Mouse (Mus musculus) cerebellum, adult 9-11 months (tissue): ENCODE measurements around the gene Fam186b.

Experiments
- DNase-seq: peaks from one replicate; pipeline ENCODE4 v3.0.0; 2022

The Fam186b gene

DNA sequence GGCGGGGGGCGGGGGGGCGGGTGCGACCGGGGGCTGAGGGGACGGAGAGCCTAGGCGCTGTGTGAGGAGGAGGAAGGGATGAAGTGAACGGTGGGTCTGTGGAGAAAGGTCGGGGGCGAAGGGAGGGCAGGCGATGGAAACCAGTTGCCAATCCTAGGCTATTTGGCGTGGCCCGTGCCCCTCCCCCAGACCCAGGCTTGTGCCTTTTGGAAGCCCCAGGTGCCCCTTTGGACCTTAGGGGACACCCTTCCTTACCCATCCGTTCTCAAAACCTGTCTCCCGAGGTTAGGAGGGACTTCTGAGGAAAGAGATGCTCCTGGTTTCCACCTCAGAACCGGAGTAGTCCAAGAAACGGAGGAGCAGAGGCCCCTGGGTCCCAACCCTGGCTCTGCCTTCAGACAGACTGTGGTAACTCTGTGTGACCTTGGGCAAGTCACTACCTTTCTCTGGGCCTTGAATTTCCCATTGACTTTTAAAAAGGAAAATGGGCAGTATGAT lies at the start of gene Fam186b:
Gene Fam186b, minus strand, starts transcription at position 405 of the 498 bp plus-strand sequence.
- DNase-seq = peak; percentile 72

GRCm38 (mm10) chr15:99344961-99345360 lies 49.3 kb upstream of the Fam186b start:
- no peak for DNase-seq

GRCm38 (mm10) chr15:99344148-99344870 lies 48.6 kb upstream of the Fam186b start:
- no peak for DNase-seq

- DNase-seq = peak; percentile 39
Observed at GRCm38 (mm10) chr15:99343414-99344147, 47.9 kb upstream of the Fam186b start.

DNA sequence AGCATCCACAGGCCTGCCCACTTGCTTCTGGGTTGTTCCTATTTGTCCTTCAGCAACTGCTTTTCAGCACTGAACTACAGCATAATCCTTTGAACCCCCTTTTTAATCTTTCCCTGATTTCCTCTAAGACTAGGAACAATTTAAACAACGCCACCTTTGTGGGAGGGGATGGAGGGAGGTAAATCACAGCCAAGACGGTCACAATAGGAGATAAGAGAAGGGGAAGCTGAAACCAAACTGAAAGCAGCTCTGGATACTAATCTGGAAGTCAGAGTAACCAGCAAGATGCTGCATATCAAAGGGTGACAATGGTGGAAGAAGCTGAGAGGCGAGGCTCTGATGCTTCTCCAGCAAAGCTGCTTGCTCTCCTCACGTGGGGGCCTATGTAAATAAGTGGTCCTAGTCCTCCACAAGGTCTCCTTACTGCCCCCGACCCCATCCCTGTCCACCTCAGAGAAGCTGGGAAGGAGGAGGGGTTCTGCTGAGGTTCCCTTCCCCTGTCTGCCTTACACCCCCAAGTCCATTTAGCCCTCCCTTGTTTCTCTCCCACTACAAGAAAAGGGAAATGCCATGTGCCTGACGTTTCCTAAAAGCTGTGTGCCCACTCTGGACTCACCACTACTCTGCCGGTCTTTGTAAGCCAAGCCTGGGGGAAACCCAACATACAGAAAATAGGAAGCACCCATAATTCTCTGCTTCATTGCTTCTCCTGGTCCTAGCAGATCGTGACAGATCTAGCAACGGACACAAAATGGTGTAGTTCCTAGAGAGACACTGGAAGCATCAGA lies 46.7 kb upstream of the Fam186b start:
- DNase-seq = no peak

DNA sequence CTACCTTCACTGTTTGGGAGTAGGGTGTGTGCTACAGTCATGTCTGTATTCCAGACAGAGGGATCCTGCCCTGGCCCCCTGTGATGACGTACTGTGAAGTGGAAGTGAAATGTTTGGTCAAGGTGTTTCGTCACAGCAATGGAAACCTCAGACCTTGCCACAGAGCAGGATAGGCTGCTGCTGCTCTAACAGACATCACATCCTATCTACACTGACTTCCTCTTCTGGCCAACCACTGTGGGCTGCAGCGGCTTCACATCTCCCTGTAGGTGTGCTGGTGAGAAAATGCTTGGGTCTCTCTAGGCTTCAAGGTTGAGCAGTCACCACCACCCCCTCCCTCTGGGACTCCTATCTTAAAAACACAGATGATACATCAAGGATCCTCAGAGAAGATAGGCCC lies 45.4 kb upstream of the Fam186b start:
- DNase-seq = no peak

- no peak for DNase-seq
Observed at GRCm38 (mm10) chr15:99339669-99340068, 44.0 kb upstream of the Fam186b start.

DNA sequence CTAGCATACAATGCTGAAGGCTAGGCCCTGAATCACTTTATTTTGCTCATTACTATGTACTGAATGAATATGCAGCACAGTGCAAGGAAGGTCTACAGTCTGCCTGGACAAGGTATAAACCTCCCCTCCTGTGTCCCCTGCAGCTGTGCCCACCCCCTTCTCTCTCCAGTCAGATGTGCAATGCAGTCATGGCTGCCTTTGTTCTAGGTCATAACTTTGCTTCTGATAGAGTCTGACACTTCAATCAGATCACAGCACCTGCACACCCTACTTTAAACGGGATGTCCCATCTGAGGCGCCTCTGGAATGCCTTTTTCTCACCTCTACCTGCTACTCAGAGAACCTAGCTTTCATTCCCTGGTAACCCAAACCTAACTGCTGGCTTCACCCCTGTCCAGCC lies 43.2 kb upstream of the Fam186b start:
- no peak for DNase-seq

DNA sequence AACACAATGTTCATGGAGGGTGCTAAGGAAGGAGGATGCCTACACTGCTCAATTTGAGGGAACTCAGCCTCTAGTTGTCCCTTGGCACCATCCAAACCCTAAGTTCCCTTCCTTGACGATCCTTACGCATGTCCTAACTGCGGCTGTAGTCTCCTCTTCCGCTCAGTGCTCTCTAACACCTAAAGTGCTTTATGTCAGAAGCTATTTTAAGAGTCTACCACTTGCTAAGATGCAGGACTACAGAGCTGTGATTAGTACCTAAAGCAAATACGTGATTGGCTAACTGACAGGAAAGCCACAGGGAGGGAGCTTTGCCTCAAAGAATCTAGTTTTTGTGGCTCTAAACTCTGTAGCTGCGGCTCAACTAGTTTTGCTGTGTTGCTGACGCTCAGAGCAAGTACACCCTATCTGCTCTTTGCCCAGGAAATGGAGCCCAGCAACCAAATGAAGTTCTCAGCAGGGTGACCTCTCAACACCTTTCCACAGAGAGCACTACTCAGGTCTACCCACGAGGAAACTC lies 40.2 kb upstream of the Fam186b start:
- DNase-seq = no peak

DNA sequence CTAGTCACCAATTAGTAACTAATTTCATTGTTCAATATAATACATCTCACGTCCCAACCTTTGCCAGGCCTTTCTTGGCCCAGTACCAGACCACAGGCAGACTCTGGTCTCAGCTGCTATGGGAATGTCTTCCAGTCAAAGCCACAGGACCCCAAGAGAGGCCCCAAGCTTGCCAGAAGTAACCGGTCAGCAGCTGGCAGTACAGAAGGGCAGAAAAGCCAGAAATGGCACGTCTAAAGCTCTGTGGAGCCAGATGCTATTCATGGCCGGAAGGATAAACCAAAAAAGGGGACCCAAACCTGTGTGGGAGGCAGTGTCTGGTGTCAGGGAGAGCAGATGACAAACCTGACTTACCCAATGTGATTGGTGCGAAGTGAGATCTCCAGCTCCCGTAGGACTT lies 38.8 kb upstream of the Fam186b start:
- no peak for DNase-seq

DNA sequence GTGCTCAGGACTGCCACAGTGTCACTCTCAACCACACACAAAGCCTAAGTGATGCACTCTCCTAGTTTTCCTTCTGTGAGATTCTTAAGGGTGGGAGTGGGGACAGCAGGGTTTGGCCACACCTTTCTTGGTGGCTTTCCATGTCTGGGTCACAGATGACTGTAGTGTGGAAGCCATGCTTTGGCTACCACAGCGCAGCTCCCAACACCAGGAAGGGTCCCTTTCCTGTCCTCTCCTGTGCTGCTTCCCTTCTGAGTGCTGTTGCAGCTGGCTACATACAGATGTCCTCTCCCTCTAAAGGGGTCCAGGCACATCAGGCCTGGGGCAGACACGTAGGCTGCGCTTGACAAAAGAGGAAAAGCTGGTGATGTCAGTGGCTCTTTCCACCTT lies 38.0 kb upstream of the Fam186b start:
- DNase-seq = no peak

DNA sequence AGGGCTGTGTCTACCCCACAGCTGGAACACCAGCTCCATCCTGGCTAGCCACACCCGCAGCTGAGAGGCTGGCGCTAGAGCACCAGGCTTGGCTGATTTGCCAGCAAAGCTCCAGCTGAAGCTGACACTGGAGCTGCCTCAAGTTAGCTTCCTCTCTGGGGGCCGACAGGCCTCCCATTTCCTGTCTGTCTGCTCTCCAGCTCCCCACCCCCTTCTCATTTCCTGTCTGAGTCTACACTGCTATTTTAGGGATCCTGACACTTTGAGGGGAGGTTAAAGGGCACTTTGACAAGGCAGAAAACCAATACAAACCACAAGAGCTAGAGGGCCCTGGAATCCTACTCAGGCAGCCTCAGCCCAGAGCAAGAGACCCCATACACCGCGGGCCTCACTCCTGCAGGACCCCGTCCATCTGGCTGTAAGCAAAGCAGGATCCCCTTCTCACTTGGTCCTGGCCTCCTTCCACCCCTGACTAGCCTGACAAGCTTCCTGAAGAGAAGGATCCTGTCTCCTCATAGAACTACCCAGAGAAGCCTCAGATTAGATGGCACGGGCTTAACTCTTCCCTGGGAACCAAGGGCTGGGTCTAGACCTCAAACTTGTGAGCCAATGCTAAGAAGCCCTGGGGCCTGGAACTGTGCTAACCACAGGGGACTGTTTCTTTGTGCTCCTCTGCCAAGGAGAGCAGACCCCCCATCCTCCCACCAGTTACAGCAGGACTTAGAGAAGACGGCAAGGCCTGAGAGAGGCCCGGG lies 37.4 kb upstream of the Fam186b start:
- no peak for DNase-seq

DNA sequence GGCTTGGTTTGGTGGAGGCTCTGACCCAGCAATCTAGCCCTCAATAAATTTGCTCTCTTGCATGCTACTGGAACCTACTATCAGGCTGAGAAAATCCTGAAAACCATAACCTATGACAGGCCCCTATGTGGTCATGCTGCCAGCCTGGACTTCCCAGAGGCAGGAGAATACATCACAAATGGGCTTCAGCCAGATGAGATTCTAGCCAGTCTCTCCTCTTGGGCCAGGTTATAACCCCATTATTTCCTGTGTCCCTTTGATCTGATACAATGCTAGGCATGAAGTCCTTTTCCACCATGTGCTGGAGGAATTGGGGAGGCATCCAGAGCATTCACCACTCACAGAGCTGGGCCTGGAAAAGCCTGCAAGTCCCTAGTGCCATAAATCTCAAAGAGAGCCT lies 36.4 kb upstream of the Fam186b start:
- DNase-seq = no peak

DNA sequence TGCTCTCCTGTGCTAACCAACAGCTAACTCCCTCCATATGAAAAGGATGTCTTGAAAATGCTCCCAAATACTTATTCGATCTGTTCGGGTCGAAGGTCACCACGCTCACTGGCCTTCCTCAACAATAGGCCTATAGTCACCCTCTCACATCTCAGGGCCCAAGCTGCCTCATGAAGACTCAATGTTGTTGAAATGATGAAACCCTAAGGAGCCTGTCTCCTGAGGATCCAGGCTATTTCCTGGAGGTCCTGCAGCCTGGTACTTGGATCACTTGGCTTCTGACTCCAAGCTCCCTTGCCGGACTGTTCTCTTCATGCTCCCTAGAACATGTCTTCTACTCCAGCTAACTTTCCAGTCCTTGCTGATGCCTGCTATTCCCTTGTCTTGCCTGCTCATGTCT lies 35.7 kb upstream of the Fam186b start:
- no peak for DNase-seq

- DNase-seq = no peak
Observed at GRCm38 (mm10) chr15:99330324-99330723, 34.6 kb upstream of the Fam186b start.

- no peak for DNase-seq
Observed at GRCm38 (mm10) chr15:99328011-99328410, 32.3 kb upstream of the Fam186b start.

DNA sequence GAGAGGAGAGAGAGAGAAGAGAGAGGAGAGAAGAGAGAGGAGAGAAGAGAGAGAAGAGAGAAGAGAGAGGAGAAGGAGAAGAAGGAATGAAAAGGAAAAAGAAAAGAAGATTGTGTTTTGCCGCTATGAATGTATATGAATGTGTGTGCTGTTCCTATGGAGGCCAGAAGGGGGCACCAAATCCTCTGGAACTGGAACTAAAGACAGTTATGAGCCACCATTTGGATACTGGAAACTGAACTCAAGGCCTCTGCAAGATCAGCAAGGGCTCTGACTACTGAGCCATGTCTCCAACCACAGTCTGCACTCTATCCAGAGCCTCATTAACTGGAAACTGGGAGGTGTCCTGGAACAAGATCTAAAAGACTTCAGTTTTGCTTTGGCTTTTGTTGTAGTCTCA lies 31.3 kb upstream of the Fam186b start:
- DNase-seq = no peak

GRCm38 (mm10) chr15:99326407-99326806 lies 30.7 kb upstream of the Fam186b start:
- DNase-seq = no peak

DNA sequence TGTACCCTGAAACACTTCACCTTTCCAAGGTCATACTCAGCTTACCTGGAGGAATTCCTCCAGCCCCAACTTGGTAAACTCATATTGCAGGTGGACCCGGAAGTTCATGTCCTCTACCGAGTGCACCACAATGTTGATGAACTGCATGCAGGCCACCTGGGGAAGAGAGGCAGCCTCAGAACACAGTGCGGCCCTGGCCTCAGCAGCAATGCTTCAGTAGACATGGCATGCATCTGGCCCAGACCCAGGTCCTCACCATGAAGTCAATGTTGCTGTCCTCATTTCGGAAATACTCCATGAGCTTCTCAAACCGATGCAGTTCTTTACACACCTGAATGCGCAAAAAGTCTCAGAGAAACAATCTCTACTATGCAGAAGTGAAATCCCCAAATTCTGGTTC lies 29.9 kb upstream of the Fam186b start:
- no peak for DNase-seq

DNA sequence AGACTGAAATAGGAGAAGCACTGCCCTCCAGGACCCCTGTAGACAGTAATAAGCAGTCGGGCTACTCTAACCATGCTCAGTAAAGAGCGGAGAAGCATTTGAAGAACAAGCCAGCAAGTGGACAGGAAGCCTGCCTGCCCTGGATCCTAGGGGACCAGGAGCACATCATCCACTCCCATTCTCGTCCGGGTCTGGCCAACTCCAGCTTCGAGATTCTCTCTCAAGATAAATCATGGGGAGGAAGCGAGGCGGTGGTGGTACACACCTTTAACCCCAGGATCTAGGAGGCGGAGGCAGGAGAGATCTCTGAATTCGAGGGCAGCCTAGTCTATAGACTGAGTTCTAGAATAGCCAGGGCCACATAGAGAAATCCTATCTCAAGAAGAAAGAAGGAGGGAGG lies 28.5 kb upstream of the Fam186b start:
- no peak for DNase-seq

DNA sequence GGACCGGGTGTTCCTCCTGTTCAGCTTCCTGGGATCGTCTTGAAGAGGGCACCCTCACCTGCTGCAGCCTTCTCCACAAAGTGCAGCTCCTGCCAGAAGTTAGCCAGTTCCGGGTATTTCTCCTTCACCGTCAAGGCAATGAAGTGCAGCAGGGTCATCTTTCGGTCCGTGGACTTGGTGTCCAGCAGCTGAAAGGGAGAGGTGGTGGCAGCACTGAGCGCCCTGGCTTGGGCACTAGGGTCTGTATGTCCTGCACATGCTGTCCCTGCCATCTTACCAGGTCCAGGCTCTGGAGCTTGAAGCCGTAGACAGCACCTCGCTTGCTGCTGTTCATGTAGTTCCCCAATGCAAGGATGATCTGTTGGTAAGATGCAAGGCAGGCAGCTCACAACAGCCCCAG lies 25.3 kb upstream of the Fam186b start:
- no peak for DNase-seq

- DNase-seq = no peak
Observed at GRCm38 (mm10) chr15:99320168-99320674, 24.5 kb upstream of the Fam186b start.
